Mouse (Mus musculus) heart, embryonic 11.5 days (tissue): ENCODE data around the gene Tubb3. TPM values are rescaled to one million over a fixed set of nuclear protein-coding genes. Genes with fewer than 3 reads are reported as not detected.
"Not testable (repeated sequence)": the region's sequence is repeated elsewhere in the genome, so short reads cannot be mapped to it uniquely, and the experiment has no call there.

Source experiments
- ATAC-seq: fragments of 200-750 bp; cut with Nextera tagmentation; replicated peaks from 2 replicates; pipeline ENCODE4 v1.8.0; 2017; ENCODE audit warnings: moderate library complexity; ENCODE audit not compliant: insufficient number of reproducible peaks, low FRiP score, low TSS enrichment
- H3K27ac ChIP-seq: fragments of 300-500 bp; sonication (generic); 2 replicates; pipeline ENCODE4 v1.5.1; 2014; ENCODE audit warnings: mild to moderate bottlenecking, low read depth, low read length
- H3K27me3 ChIP-seq: fragments of 300-500 bp; sonication (generic); 2 replicates; pipeline ENCODE4 v1.6.1; 2014; ENCODE audit warnings: mild to moderate bottlenecking, low read length, mixed read lengths; ENCODE audit not compliant: control insufficient read depth, insufficient read depth
- H3K36me3 ChIP-seq: fragments of 300-500 bp; sonication (generic); 2 replicates; pipeline ENCODE4 v1.6.1; 2014; ENCODE audit warnings: mild to moderate bottlenecking, low read length, moderate library complexity, mixed read lengths; ENCODE audit not compliant: control insufficient read depth, insufficient read depth
- H3K4me1 ChIP-seq: fragments of 300-500 bp; sonication (generic); 2 replicates; pipeline ENCODE4 v1.6.1; 2014; ENCODE audit warnings: low read length; ENCODE audit not compliant: control insufficient read depth, insufficient read depth
- H3K4me2 ChIP-seq: fragments of 300-500 bp; sonication (generic); 2 replicates; pipeline ENCODE4 v1.6.1; 2014; ENCODE audit warnings: mild to moderate bottlenecking, moderate library complexity
- H3K4me3 ChIP-seq: fragments of 300-500 bp; sonication (generic); 2 replicates; pipeline ENCODE4 v1.5.1; 2014; ENCODE audit warnings: low read depth, low read length
- H3K9ac ChIP-seq: fragments of 300-500 bp; sonication (generic); 2 replicates; pipeline ENCODE4 v1.6.1; 2014; ENCODE audit warnings: mild to moderate bottlenecking, low read depth, low read length, moderate library complexity
- H3K9me3 ChIP-seq: fragments of 300-500 bp; sonication (generic); replicated peaks from 2 replicates; pipeline ENCODE4 v1.6.1; 2016; ENCODE audit warnings: low read length; ENCODE audit not compliant: control insufficient read depth
- WGBS: fragments of 180-500 bp; shearing (Covaris S2); extraction: QIAGEN DNeasy Blood & Tissue Kit; methylation state at CpG from one replicate; pipeline ENCODE4 v1.1.7; 2014; ENCODE audit not compliant: insufficient replicate concordance; 5-methylcytosine and 5-hydroxymethylcytosine counted together
- polyA plus RNA-seq: library from polyadenylated mRNA; unstranded; fragments of >200 nt; fragmentation: Nextera tagmentation; extraction: Ambion mirVana; gene quantifications from 2 replicates; pipeline ENCODE4 v1.2.1, GENCODE M21; 2014

The Tubb3 gene
- polyA plus RNA-seq, 1 experiment from 2014 or later: 13.8 TPM

GRCm38 (mm10) chr8:123433241-123433974 lies 22.2 kb downstream of the Tubb3 start:
- WGBS: 93% methylated on average over 44 of the region's 47 CpGs
- not testable (repeated sequence) for ATAC-seq, H3K36me3 ChIP-seq, H3K4me3 ChIP-seq, H3K4me1 ChIP-seq, H3K4me2 ChIP-seq, H3K9ac ChIP-seq, H3K27ac ChIP-seq, H3K27me3 ChIP-seq
- peaks cover 15% of the 10 kb centered on the region for H3K9me3 ChIP-seq

- Histone ChIP-seq H3K4me2 (no peak overlapping the region), H3K9me3 (no peaks in the 10 kb centered on the region), H3K27me3 (no peaks in the 10 kb centered on the region), H3K9ac (no peak overlapping the region), H3K36me3 (no peaks in the 10 kb centered on the region), H3K27ac (no peak overlapping the region), H3K4me3 (no peak overlapping the region), H3K4me1 (peaks cover 15% of the 10 kb centered on the region)
- no peak for ATAC-seq
- WGBS: 85% methylated on average over 2 of the region's 2 CpGs
Measured at GRCm38 (mm10) chr8:123441788-123442187, 30.6 kb downstream of the Tubb3 start.

GRCm38 (mm10) chr8:123442351-123442750 lies 31.1 kb downstream of the Tubb3 start:
- Histone ChIP-seq H3K4me2 (peak overlapping the region; percentile 76), H3K27me3 (no peaks in the 10 kb centered on the region), H3K4me1 (peaks cover 20% of the 10 kb centered on the region), H3K27ac (no peak overlapping the region), H3K4me3 (peak overlapping the region; percentile 56; the same call in 1 of the 2 replicates), H3K9me3 (no peaks in the 10 kb centered on the region), H3K9ac (no peak overlapping the region), H3K36me3 (no peaks in the 10 kb centered on the region)
- no peak for ATAC-seq
- WGBS: 84% methylated on average over 5 of the region's 5 CpGs

GRCm38 (mm10) chr8:123442871-123443575 lies 31.8 kb downstream of the Tubb3 start:
- H3K4me3 ChIP-seq: peak overlapping the region; percentile 56
- H3K9ac ChIP-seq: peak overlapping the region; percentile 91
- no peaks in the 10 kb centered on the region for H3K9me3 ChIP-seq
- peak overlapping the region; percentile 76 for H3K4me2 ChIP-seq
- H3K36me3 ChIP-seq: no peaks in the 10 kb centered on the region
- H3K27me3 ChIP-seq: no peaks in the 10 kb centered on the region
- WGBS: 2% methylated on average over 41 of the region's 41 CpGs
- H3K4me1 ChIP-seq: peaks cover 22% of the 10 kb centered on the region
- peak; percentile 85 for ATAC-seq
- H3K27ac ChIP-seq: peak overlapping the region; percentile 84

- no peaks in the 10 kb centered on the region for H3K9me3 ChIP-seq
- no peaks in the 10 kb centered on the region for H3K27me3 ChIP-seq
- peak overlapping the region; percentile 76 for H3K4me2 ChIP-seq
- no peak overlapping the region for H3K27ac ChIP-seq
- H3K9ac ChIP-seq: peak overlapping the region; percentile 91
- ATAC-seq: no peak
- peaks cover 22% of the 10 kb centered on the region for H3K4me1 ChIP-seq
- no peaks in the 10 kb centered on the region for H3K36me3 ChIP-seq
- 39% methylated on average over 4 of the region's 4 CpGs for WGBS
- H3K4me3 ChIP-seq: peak overlapping the region; percentile 56
Measured at GRCm38 (mm10) chr8:123443576-123443921, 32.3 kb downstream of the Tubb3 start.

GRCm38 (mm10) chr8:123444131-123444530 lies 32.9 kb downstream of the Tubb3 start:
- Histone ChIP-seq H3K9ac (no peak overlapping the region), H3K27me3 (no peaks in the 10 kb centered on the region), H3K27ac (no peak overlapping the region), H3K4me2 (no peak overlapping the region), H3K4me1 (peaks cover 22% of the 10 kb centered on the region), H3K9me3 (no peaks in the 10 kb centered on the region), H3K4me3 (no peak overlapping the region), H3K36me3 (no peaks in the 10 kb centered on the region; the same call in 1 of the 2 replicates)
- 76% methylated on average over 6 of the region's 6 CpGs for WGBS
- no peak for ATAC-seq

GRCm38 (mm10) chr8:123445981-123446380 lies 34.8 kb downstream of the Tubb3 start:
- H3K9me3 ChIP-seq: no peaks in the 10 kb centered on the region
- WGBS: 70% methylated on average over 10 of the region's 10 CpGs
- no peak overlapping the region for H3K9ac ChIP-seq
- ATAC-seq: no peak
- peaks cover 22% of the 10 kb centered on the region for H3K4me1 ChIP-seq
- H3K36me3 ChIP-seq: no peaks in the 10 kb centered on the region; the same call in 1 of the 2 replicates
- H3K27ac ChIP-seq: peak overlapping the region; percentile 29; the same call in 1 of the 2 replicates
- no peak overlapping the region for H3K4me3 ChIP-seq
- H3K4me2 ChIP-seq: no peak overlapping the region
- H3K27me3 ChIP-seq: no peaks in the 10 kb centered on the region

- H3K4me3 ChIP-seq: no peak overlapping the region
- ATAC-seq: 0 out of 2 replicates have a peak, but pooled peaks have one; percentile 18
- no peak overlapping the region for H3K9ac ChIP-seq
- H3K4me2 ChIP-seq: no peak overlapping the region
- no peaks in the 10 kb centered on the region; the same call in 1 of the 2 replicates for H3K36me3 ChIP-seq
- no peaks in the 10 kb centered on the region for H3K27me3 ChIP-seq
- 46% methylated on average over 6 of the region's 6 CpGs for WGBS
- peaks cover 22% of the 10 kb centered on the region for H3K4me1 ChIP-seq
- H3K27ac ChIP-seq: peak overlapping the region; percentile 59
- H3K9me3 ChIP-seq: no peaks in the 10 kb centered on the region
Measured at GRCm38 (mm10) chr8:123446799-123447198, 35.6 kb downstream of the Tubb3 start.
